Mouse (Mus musculus) stomach, adult 2 months (tissue): ENCODE results near the gene Gm13288. TPM values are rescaled to one million over a fixed set of nuclear protein-coding genes. Genes with fewer than 3 reads are reported as not detected.

Experiments
- polyA plus RNA-seq: library from polyadenylated mRNA; depleted of rRNA; stranded (reverse); fragments of >200 nt; gene quantifications from 2 replicates; pipeline ENCODE4 v1.2.3, GENCODE M21; 2012; rRNA removed

Gm13288 gene
- polyA plus RNA-seq, 1 experiment, result not detected

Other genes with a start within 250 kb of the Gm13288 start
- not detected in 2 replicates for gene Ifna15, start 247.3 kb upstream of the Gm13288 start, polyA plus RNA-seq
- not detected in 2 replicates for gene Ifna14, start 233.7 kb upstream of the Gm13288 start, polyA plus RNA-seq
- not detected in 2 replicates for gene Ifna9, start 213.1 kb upstream of the Gm13288 start, polyA plus RNA-seq
- not detected in 2 replicates for gene Ifna12, start 202.2 kb upstream of the Gm13288 start, polyA plus RNA-seq
- not detected in 2 replicates for gene C87499, start 171.1 kb upstream of the Gm13288 start, polyA plus RNA-seq
- gene Ifna13, start 161.1 kb upstream of the Gm13288 start, polyA plus RNA-seq, result not detected in 2 replicates
- gene Ifna16, start 128.6 kb upstream of the Gm13288 start, polyA plus RNA-seq, result not detected in 2 replicates
- not detected in 2 replicates for gene Ifna2, start 121.6 kb upstream of the Gm13288 start, polyA plus RNA-seq
- gene Ifnab, start 114.2 kb upstream of the Gm13288 start, polyA plus RNA-seq, result not detected in 2 replicates
- gene Gm26566, start 83.7 kb upstream of the Gm13288 start, polyA plus RNA-seq, result 0.30 TPM in 1 of 2 replicates, not detected in the other
- 3.6 and 6.2 TPM in 2 replicates for gene Klhl9, start 83.1 kb upstream of the Gm13288 start, polyA plus RNA-seq
- gene Gm13271, start 50.7 kb upstream of the Gm13288 start, polyA plus RNA-seq, result not detected in 2 replicates
- not detected in 2 replicates for gene Gm13283, start 45.4 kb upstream of the Gm13288 start, polyA plus RNA-seq
- gene Gm13290, start 31.7 kb upstream of the Gm13288 start, polyA plus RNA-seq, result 0.08 TPM in 1 of 2 replicates, not detected in the other
- gene Gm13289, start 28.6 kb upstream of the Gm13288 start, polyA plus RNA-seq, result not detected in 2 replicates
- not detected in 2 replicates for gene Gm13272, start 25.7 kb upstream of the Gm13288 start, polyA plus RNA-seq
- not detected in 2 replicates for gene Ifnz, start 23.4 kb upstream of the Gm13288 start, polyA plus RNA-seq
- gene Gm13276, start 19.8 kb upstream of the Gm13288 start, polyA plus RNA-seq, result not detected in 2 replicates
- gene Gm13277, start 16.9 kb upstream of the Gm13288 start, polyA plus RNA-seq, result not detected in 2 replicates
- not detected in 2 replicates for gene Gm13278, start 14.0 kb upstream of the Gm13288 start, polyA plus RNA-seq
- gene Gm13275, start 11.0 kb upstream of the Gm13288 start, polyA plus RNA-seq, result not detected in 2 replicates
- gene Gm13279, start 8.1 kb upstream of the Gm13288 start, polyA plus RNA-seq, result not detected in 2 replicates
- gene Gm13285, start 5.9 kb upstream of the Gm13288 start, polyA plus RNA-seq, result not detected in 2 replicates
- gene Gm13287, start 2.3 kb upstream of the Gm13288 start, polyA plus RNA-seq, result not detected in 2 replicates
- gene Ifna7, start 10.7 kb downstream of the Gm13288 start, polyA plus RNA-seq, result not detected in 2 replicates
- gene Ifna11, start 14.4 kb downstream of the Gm13288 start, polyA plus RNA-seq, result not detected in 2 replicates
- gene Ifna6, start 21.9 kb downstream of the Gm13288 start, polyA plus RNA-seq, result not detected in 2 replicates
- gene Ifna5, start 30.0 kb downstream of the Gm13288 start, polyA plus RNA-seq, result not detected in 2 replicates
- not detected in 2 replicates for gene Ifna4, start 36.3 kb downstream of the Gm13288 start, polyA plus RNA-seq
- not detected in 2 replicates for gene Ifna1, start 44.6 kb downstream of the Gm13288 start, polyA plus RNA-seq
- 0.12 TPM in 1 of 2 replicates, not detected in the other for gene Ifne, start 74.7 kb downstream of the Gm13288 start, polyA plus RNA-seq